Mouse (Mus musculus) layer of hippocampus, adult 2 months (tissue): ENCODE measurements around the gene Plac8. TPM values are rescaled to one million over a fixed set of nuclear protein-coding genes. Genes with fewer than 3 reads are reported as not detected.

ENCODE experiments used
- DNase-seq, 2 experiments: peaks; one replicate each; pipeline ENCODE4 v3.0.0; 2022; ENCODE audit warnings: low spot score in 2 of 2
- H3K27ac ChIP-seq: fragments of 200-600 bp; 2 replicates; pipeline ENCODE4 v1.8.1; 2022
- H3K4me3 ChIP-seq: fragments of 200-600 bp; 2 replicates; pipeline ENCODE4 v1.8.1; 2022; ENCODE audit warnings: mild to moderate bottlenecking
- CTCF ChIP-seq: fragments of 200-600 bp; conservative IDR thresholded peaks from 2 replicates; pipeline ENCODE4 v1.8.1; 2022; ENCODE audit warnings: antibody characterized with exemption, mild to moderate bottlenecking, moderate library complexity
- long read RNA-seq, 2 experiments: library from polyadenylated mRNA; stranded (forward); transcript quantifications; one replicate each; pipeline ENCODE4 v2.0.0; 2021; ENCODE audit warnings: borderline mapping rate in 2 of 2
- total RNA-seq, 2 experiments: library from RNA; stranded (reverse); gene quantifications; 2 replicates each; pipeline ENCODE4 v1.2.3; 2021

Gene Plac8
- total RNA-seq = not detected
- long read RNA-seq, experiment 1 = 0 reads
- long read RNA-seq, experiment 2 = 0 reads

- Histone ChIP-seq H3K4me3 (no peak within 1 kb of the TSS), H3K27ac (no peak within 1 kb of the TSS)
- no peak for TF ChIP-seq CTCF
- DNase-seq = no peak
Observed at GRCm38 (mm10) chr5:100572069-100572468, at the start of gene Plac8. Plac8 (minus strand) TSS chr5:100572245.

DNA sequence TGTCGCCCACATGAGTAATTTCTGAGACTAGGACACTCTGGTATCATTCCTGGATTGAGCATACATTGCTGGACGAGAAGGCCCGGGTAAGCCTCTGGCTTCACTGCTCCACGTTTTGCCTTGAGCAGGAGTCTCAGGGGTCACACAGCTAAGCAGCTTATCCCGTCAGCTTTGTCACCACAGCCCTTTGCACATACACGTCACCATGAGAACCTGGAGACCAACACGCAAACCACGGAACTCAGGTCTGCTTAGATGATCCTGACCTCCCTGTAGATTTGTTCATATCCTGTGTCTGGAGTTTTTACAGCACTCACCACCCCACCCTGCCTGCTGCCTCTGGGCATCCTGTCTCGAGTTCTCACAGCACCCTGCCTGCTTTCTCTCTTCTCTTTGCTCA is 48.9 kb upstream of the Plac8 start:
- DNase-seq = no peak
- H3K4me3 ChIP-seq = no peak overlapping the region
- no peak for TF ChIP-seq CTCF
- H3K27ac ChIP-seq = no peak overlapping the region

GRCm38 (mm10) chr5:100619586-100620275 is 47.7 kb upstream of the Plac8 start:
- DNase-seq = no peak
- Histone ChIP-seq H3K4me3 (no peak overlapping the region), H3K27ac (no peak overlapping the region)
- no peak for TF ChIP-seq CTCF

DNA sequence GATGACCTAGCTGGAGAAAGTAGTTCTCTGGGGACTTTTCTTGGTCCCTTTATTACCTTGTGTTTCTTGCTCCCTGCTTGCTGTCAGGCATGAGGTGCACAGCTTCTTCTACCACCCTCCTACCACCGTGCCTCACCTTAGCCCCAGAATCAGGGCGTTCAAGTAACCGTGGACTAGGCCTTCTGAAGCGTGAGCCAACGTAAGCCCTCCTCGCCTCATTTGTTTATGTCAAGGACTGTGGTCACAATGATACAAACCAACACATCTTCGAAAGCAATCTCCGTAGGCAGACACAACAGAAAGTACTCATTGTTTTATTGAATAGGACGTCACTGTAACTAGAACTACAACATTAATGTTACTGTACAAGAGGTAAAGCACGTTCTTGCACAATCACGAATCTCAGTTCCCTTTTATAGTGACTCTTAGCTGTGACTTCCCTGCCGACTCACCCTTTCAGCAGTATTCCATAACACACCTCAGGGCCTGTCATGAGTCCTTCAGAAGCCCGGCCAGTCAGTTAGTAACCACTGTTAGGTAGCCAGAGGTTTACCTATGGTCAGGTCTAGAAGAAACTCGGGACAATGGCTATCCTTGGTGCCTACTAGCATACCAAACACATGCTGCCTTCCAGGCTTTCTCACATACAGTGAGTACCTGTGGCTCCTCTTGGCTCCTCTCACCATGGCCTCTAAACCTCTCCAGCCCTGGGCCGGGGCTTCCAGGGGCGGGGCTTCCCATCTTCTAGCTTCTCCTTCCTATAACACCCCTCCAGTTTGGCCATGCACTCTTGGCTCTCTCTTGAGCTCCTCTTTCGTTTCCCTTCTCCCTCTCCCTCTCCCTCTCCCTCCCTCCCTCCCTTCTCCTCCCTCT is 42.1 kb upstream of the Plac8 start:
- no peak for DNase-seq
- Histone ChIP-seq H3K27ac (no peak overlapping the region), H3K4me3 (no peak overlapping the region)
- TF ChIP-seq CTCF = no peak

DNA sequence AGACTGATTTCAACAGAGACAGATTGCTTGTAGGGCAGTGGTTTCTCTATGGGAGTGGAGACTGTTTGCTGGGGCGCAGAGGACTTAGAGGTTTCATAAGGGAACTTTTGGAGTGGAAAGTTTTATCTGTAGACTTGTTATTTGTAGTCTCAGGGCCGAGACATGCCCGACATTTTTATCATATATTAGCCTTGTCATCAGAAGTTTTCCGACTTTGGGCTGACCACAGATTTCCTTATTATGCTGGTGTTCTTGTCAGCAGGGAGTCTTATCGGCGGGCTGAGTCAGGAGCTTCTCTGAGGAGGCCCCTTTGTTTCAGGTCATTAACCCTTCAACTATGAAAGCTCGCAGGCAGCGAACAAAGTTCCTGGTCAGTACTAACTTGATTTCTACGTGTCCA is 35.8 kb upstream of the Plac8 start:
- TF ChIP-seq CTCF = no peak
- Histone ChIP-seq H3K4me3 (no peak overlapping the region), H3K27ac (no peak overlapping the region)
- no peak for DNase-seq

- H3K27ac ChIP-seq = no peak overlapping the region
- no peak overlapping the region for H3K4me3 ChIP-seq
- TF ChIP-seq CTCF = no peak
- no peak for DNase-seq
Observed at GRCm38 (mm10) chr5:100607090-100607762, 35.2 kb upstream of the Plac8 start.

- TF ChIP-seq CTCF = no peak
- peak overlapping the region; percentile 20; the same call in 1 of the 2 replicates for H3K4me3 ChIP-seq
- DNase-seq = no peak
- no peak overlapping the region for H3K27ac ChIP-seq
Observed at GRCm38 (mm10) chr5:100605828-100606229, 33.8 kb upstream of the Plac8 start.

GRCm38 (mm10) chr5:100604061-100604460 is 32.0 kb upstream of the Plac8 start:
- DNase-seq = no peak
- TF ChIP-seq CTCF = no peak
- no peak overlapping the region for H3K4me3 ChIP-seq
- H3K27ac ChIP-seq = no peak overlapping the region

DNA sequence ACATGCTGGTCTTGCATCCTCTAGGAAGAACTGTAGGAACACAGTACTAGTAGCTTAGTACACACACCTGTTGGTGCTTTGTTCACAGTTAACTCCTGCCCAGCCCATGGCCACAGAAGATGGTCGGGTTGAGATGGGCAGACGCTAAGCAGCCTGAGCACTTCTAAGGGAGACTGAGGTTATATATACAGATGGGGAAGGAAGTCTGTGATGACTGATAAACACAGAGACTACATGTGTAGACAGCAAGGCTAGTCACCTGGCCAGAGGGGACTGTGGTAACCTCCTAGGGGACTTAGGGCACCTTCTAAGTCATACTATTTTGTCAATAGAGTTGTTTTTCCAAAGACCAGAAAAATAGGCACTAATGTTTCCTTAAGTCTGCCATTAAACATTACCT is 29.8 kb upstream of the Plac8 start:
- Histone ChIP-seq H3K4me3 (no peak overlapping the region), H3K27ac (no peak overlapping the region)
- no peak for DNase-seq
- TF ChIP-seq CTCF = no peak

DNA sequence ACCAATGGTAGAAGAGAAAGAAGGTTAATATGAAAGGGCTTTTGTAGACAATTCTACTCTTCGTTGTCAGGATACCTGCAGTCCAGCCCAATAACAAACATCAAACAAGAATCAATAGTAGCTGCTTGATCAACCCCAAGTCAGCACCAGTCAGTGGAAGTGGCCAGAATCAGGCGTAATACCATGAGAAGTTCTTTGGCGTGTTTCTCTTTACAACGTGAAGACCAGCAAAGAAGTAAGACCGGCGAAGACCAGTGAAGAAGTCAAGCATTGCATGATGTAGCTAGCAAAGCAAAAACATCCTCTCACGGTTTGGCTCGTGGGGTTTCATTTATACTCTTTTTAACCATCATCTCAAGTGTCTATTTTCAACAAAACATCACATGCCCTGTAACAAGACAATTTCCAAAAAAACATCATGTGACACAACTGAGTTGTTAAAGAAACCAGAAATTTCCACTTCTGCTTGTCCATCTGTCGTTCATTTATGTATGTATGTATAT is 27.0 kb upstream of the Plac8 start:
- Histone ChIP-seq H3K4me3 (no peak overlapping the region), H3K27ac (no peak overlapping the region)
- DNase-seq = no peak
- no peak for TF ChIP-seq CTCF

GRCm38 (mm10) chr5:100597886-100598485 is 25.9 kb upstream of the Plac8 start:
- Histone ChIP-seq H3K4me3 (no peak overlapping the region), H3K27ac (no peak overlapping the region)
- no peak for TF ChIP-seq CTCF
- DNase-seq = no peak

GRCm38 (mm10) chr5:100595999-100596398 is 24.0 kb upstream of the Plac8 start:
- no peak for DNase-seq
- no peak for TF ChIP-seq CTCF
- Histone ChIP-seq H3K4me3 (no peak overlapping the region), H3K27ac (no peak overlapping the region)

- no peak for DNase-seq
- TF ChIP-seq CTCF = no peak
- H3K27ac ChIP-seq = no peak overlapping the region
- no peak overlapping the region for H3K4me3 ChIP-seq
Observed at GRCm38 (mm10) chr5:100594803-100595467, 22.9 kb upstream of the Plac8 start.
